Mouse (Mus musculus): ENCODE results near the gene Mical2.
A peak's percentile ranks its signal among the peaks of the same experiment; 100 is the strongest.

Mical2 gene

DNA sequence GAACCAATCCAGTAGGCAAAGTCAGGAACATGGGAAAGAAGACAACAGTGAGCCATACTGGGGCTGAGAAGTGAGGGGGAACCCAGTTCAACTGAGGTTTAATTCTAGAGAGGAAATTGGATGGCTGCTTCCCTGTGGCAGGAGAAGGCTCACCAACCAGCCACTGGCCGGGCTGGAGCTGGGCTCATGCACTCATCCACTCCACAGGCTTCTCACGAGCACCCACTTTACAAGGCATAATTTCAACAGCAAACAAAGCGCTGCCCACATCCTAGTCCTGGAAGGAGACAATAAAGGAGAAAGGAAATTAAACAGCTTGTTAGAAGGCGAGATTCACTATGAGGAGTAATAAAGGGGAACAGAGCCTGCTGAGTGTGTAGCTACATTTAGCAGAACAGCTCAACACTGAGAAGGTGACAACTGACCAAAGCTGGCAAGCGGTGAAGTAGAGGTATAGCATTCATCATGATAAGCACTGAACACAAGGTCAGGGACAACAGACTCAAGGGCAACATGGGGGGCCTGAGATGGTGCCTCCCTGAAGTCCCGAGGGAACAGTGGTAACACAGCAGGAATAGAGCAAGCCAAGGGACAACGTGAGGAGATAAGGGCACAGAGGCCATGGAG is 137.0 kb downstream of the Mical2 start:
- DNase-seq (ENCODE audit: low read depth): no peak

GRCm38 (mm10) chr7:112365864-112366263 is 140.2 kb downstream of the Mical2 start:
- DNase-seq (ENCODE audit: low read depth): no peak

- peak; percentile 73 for DNase-seq (ENCODE audit: low read depth)
Measured at GRCm38 (mm10) chr7:112369046-112369445, 143.4 kb downstream of the Mical2 start.

- no peak for DNase-seq (ENCODE audit: low read depth)
Measured at GRCm38 (mm10) chr7:112369977-112370376, 144.3 kb downstream of the Mical2 start.

DNA sequence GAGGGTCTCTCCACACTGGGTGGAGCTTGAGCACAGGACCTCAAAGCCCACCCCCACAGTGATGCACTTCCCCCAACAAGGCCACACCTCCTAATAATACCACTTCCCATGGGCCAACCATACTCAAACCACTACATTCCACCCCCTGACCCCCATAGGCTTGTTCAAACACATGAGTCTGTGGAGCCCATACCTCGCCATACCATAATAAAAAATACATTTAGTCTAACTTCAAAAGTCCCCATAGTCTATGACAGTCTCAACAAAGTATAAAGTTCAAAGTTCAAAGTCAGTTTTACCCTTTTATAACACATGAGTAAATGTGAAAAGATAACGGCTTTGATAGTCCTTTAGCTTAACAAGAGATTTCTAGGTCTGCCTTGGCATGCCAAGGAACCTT is 145.7 kb downstream of the Mical2 start:
- DNase-seq (ENCODE audit: low read depth): no peak

DNA sequence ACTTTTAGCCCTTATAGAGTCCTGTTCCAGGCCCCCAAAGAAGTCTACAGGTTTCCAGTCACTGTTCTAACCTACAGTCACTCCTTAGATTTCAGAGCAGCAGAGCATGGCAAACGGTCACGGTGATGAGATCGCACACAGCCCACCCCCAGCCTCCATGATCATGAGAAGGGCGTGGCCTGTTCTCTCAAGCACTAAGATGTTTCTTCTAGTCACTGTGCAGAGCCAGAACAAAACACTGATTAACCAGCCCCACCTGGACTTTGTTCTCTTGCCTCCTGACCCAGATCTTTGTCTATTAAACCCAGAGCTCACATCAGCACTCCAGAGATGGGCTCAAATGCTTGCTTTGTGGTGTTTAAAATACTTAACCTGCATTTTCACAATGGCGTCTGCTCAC is 148.4 kb downstream of the Mical2 start:
- DNase-seq (ENCODE audit: low read depth): no peak

DNA sequence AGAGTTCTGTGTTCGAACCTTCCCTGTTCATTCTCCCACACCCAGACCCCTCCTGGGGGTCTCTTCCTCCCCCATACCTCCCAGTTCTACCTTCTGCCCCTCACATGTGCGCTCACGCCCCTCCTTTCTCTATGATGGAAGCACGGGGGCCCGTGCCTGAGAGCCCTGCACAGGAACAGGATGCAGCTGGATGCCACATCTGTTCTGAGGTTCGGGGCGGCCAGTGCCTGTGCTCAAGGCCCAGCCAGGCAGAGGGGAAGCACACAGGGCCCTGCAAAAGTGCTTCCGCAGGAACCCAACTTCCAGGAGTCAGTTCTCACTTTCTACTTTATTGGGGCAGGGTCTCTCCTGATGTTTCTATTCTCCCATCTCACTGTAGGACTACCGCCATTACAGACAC is 149.4 kb downstream of the Mical2 start:
- peak; percentile 22 for DNase-seq (ENCODE audit: low read depth)

- no peak for DNase-seq (ENCODE audit: low read depth)
Measured at GRCm38 (mm10) chr7:112375900-112376299, 150.2 kb downstream of the Mical2 start.

GRCm38 (mm10) chr7:112376611-112377010 is 151.0 kb downstream of the Mical2 start:
- no peak for DNase-seq (ENCODE audit: low read depth)

DNA sequence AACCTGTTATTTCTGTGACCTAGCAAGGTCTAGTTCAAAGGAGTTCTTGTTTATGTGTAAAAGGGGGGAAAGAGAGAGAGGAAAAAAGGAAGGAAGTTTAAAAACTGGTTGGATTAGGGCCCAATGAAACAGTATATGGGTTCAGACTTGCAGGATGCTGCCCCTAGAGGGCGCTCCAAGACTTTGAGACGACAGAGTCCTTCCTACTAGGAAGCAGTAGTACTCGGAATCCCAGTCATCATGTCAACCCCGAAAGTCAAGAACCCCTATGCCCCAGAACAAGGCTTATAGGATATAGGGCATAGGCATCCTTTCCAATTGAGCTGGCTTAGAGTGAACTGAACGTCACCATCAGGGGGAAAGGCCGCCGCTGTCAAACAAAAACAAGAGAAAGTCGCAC is 151.7 kb downstream of the Mical2 start:
- DNase-seq (ENCODE audit: low read depth): peak; percentile 40

DNA sequence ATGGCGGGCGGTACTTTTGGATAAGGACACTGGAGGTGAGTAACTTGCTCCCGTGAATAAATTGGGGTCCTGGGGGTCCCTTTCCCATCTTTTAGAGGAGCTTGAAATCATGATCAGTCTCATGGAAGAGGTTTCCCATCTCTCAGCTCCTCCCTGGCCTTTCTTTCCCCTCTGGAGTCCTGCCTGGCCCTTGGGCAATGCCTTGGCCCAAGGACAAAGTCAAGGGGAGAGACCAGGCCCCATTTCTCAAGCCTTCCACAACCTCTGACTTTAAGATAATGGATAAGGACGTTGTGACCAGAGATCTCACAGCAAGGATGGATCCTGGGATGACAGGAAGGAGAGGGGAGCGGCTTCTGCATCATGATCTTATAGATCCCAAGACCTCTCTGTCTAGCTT is 152.4 kb downstream of the Mical2 start:
- DNase-seq (ENCODE audit: low read depth): no peak

GRCm38 (mm10) chr7:112378476-112378875 is 152.8 kb downstream of the Mical2 start:
- no peak for DNase-seq (ENCODE audit: low read depth)

GRCm38 (mm10) chr7:112386521-112386920 is 160.9 kb downstream of the Mical2 start:
- no peak for DNase-seq (ENCODE audit: low read depth)

- no peak for DNase-seq (ENCODE audit: low read depth)
Measured at GRCm38 (mm10) chr7:112387876-112388275, 162.2 kb downstream of the Mical2 start.

DNA sequence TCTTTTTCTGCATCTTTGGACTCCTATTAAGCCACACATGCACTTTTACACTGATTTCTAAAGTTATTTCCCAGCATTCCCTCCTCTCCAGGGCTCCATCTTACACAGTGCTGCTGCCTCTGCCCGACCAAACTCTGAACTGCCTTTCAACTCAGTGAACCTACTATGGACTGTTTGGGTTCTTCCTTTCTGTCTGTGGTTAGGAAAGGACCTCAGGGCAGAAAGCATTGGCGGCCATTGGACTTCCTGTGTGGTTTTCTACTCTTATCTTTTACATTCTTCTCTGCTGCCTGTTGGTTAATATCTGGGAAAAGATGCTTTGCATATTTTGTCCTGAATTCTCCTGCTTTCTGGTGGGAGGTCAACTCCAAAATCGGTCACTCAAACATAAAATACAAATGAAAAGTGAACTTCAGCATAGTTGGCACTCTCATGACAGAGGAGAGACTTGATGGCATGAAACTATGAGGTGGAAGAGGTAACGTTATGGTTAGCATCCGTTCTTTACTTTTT is 162.8 kb downstream of the Mical2 start:
- DNase-seq (ENCODE audit: low read depth): no peak

GRCm38 (mm10) chr7:112389611-112390251 is 164.1 kb downstream of the Mical2 start:
- DNase-seq (ENCODE audit: low read depth): no peak

DNA sequence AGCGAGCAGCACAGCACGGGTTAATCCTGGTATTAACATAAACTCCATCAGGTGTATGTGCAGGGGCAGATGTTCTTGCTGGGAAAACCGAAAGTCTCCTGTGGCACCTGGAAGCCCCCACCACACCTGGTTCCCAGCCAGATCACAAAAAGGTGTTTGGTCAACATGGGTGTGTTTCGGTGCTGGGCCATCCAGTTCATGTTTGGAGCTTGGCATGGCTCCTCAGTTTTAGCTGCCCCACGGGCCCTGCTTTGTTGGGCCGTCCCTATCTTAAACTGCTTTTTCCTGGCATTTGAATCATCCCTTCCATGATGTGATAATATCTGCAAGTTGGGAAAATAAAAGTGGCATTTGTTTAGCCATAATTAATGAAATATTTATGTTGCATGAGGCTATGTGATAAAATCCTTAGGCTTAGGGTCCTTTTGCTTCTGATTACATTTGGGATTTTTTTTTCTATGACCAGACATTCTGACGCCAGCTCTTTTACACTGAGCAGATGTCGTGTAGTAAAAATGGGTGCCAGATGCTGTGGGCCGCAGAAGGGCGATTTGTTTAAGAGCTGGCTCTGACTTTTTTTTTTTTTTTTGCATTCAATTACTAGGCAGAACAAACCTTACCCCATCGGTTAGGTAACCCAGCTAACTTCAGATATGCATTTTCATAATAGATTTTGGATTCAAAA is 164.7 kb downstream of the Mical2 start:
- DNase-seq (ENCODE audit: low read depth): no peak

DNA sequence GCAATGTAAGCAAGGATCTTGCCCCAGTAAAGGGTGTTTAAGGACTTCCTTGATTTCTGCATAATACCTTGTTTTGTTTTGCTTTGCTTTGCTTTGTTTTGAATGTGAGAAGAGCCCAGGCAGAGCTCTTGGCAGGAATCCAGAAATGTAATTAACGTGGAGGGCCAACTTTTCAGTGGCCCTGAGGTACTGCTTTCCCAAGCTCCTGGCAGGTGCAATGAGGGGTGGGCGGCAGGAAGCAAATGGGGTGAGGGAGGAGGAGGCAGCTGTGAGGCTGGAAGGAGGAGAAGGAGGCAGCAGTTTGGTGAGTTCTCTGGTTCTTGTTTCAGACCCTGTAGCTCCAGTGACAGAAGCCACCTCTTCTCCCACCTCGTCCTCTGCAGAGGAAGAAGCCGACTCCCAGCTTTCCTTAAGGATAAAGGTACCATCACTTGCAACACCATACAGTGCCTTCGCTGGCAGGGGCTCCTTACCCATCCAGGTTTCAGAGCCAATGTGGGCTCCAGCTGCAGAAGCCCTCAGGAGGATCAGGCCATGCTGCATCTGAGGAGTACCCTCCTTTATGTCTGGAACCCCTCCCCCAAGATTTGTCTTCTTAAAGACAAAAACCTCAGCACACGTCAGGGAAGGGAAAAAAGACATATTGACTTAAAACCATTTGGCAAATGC is 165.4 kb downstream of the Mical2 start:
- DNase-seq (ENCODE audit: low read depth): no peak

DNA sequence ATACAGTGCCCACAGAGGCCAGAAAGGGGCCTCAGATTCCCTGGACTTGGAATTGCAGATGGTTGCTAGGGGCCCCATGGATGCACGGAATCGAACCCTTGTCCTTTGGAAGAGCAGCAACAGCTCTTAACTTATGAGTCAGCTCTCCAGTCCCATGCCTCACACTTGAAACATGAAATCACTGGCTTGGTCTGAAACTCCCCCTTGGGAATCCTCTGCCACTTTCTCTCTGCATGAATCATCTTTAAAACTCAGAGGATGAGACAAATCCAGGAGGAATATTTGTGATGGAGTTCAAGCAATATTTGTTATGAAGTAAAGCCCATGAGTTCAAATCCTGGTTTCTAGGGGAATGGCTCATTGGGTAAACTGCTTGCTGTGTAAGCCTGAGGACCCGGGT is 172.1 kb downstream of the Mical2 start:
- no peak for DNase-seq (ENCODE audit: low read depth)

GRCm38 (mm10) chr7:112399425-112400170 is 173.9 kb downstream of the Mical2 start:
- DNase-seq (ENCODE audit: low read depth): no peak

DNA sequence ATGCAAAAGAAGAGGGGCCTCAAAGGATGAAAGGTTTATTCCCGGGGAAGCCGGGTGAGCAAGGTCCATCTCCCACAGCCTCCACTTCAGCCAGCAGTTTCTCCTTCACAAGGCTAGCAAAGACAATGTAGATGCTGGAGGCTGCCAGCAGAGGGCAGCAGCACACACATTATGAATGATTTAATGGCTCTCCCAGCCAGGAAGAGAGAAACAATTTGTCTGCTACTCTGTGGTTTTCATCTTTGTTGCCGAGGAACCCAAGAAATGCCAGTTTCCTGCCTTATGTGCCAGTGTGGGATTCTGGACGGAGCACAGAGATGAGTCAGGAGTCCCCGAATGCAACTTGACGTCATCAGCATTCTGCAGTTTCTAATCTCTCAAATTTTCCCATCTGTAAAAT is 174.5 kb downstream of the Mical2 start:
- peak; percentile 47 for DNase-seq (ENCODE audit: low read depth)

GRCm38 (mm10) chr7:112405061-112405460 is 179.4 kb downstream of the Mical2 start:
- no peak for DNase-seq (ENCODE audit: low read depth)

Measured in c-Kit-positive CD71-negative TER-119-negative erythroid progenitor cells, embryonic 14.5 days (primary cell).